Mouse (Mus musculus) liver, adult 2 months (tissue): ENCODE data around the gene Cyb5r2. TPM values are rescaled to one million over a fixed set of nuclear protein-coding genes. Genes with fewer than 3 reads are reported as not detected.

Experiments used
- DNase-seq: peaks from one replicate; pipeline ENCODE4 v3.0.0-alpha.2; 2011; ENCODE audit warnings: low read depth, low spot score; ENCODE audit errors: extremely low read depth
- H3K27ac ChIP-seq: fragments of 200-500 bp; replicated peaks from 2 replicates; pipeline ENCODE4 v1.5.1; 2012; ENCODE audit warnings: low read depth, mild to moderate bottlenecking, control low read depth, inconsistent platforms, low read length; ENCODE audit not compliant: insufficient read depth
- H3K27me3 ChIP-seq: fragments of 200-500 bp; 2 replicates; pipeline ENCODE4 v1.6.1; 2012; ENCODE audit warnings: mild to moderate bottlenecking, moderate library complexity, low read length, inconsistent platforms; ENCODE audit not compliant: control insufficient read depth, insufficient read depth
- H3K36me3 ChIP-seq: fragments of 200-500 bp; 2 replicates; pipeline ENCODE4 v1.6.1; 2012; ENCODE audit warnings: low read length, inconsistent platforms; ENCODE audit not compliant: control insufficient read depth, insufficient read depth
- H3K4me1 ChIP-seq: fragments of 200-500 bp; 2 replicates; pipeline ENCODE4 v1.6.1; 2011; ENCODE audit warnings: low read length; ENCODE audit not compliant: control insufficient read depth, insufficient read depth
- H3K4me3 ChIP-seq: fragments of 200-500 bp; 2 replicates; pipeline ENCODE4 v1.5.1; 2011; ENCODE audit warnings: low read depth, mild to moderate bottlenecking, control low read depth, low read length, moderate library complexity; ENCODE audit not compliant: insufficient read depth
- H3K79me2 ChIP-seq: fragments of 200-500 bp; 2 replicates; pipeline ENCODE4 v1.6.1; 2012; ENCODE audit warnings: inconsistent platforms, mild to moderate bottlenecking, low read length, moderate library complexity; ENCODE audit not compliant: control insufficient read depth, insufficient read depth
- H3K9ac ChIP-seq: fragments of 200-500 bp; 2 replicates; pipeline ENCODE4 v1.6.1; 2012; ENCODE audit warnings: low read depth, mild to moderate bottlenecking, control low read depth, inconsistent platforms, low read length
- CTCF ChIP-seq: fragments of 200-500 bp; IDR thresholded peaks from 2 replicates; pipeline ENCODE4 v1.5.1; 2011; ENCODE audit warnings: low read depth, low read length, control low read depth
- POLR2A ChIP-seq: fragments of 200-500 bp; IDR thresholded peaks from 2 replicates; pipeline ENCODE4 v1.6.1; 2011; ENCODE audit warnings: low read length, control low read depth; ENCODE audit not compliant: insufficient read depth; ENCODE audit errors: extremely low read depth
- WGBS: fragments of 180-500 bp; shearing (Covaris S2); methylation state at CpG from one replicate; pipeline ENCODE4 v1.1.7; 2018; 5-methylcytosine and 5-hydroxymethylcytosine counted together
- polyA plus RNA-seq: library from polyadenylated mRNA; depleted of rRNA; stranded (reverse); fragments of >200 nt; gene quantifications from 2 replicates; pipeline ENCODE4 v1.2.3, GENCODE M21; 2012
- total RNA-seq: library from RNA; depleted of rRNA; stranded (reverse); fragments of >200 nt; gene quantifications from 2 replicates; pipeline ENCODE4 v1.2.3, GENCODE M21; 2014

Cyb5r2 gene
- total and polyA plus RNA-seq, 2 experiments = 0.07 TPM; not detected in 1

GRCm38 (mm10) chr7:107722536-107722935 is 35.3 kb downstream of the Cyb5r2 start:
- H3K27ac ChIP-seq = no peak overlapping the region
- TF ChIP-seq CTCF (no peak), POLR2A (no peak)
- no peak overlapping the region for H3K9ac ChIP-seq
- H3K4me1 ChIP-seq = no peaks in the 10 kb centered on the region
- peaks cover 63% of the 10 kb centered on the region for H3K36me3 ChIP-seq
- no peaks in the 10 kb centered on the region for H3K79me2 ChIP-seq
- WGBS = 90% methylated on average over 4 of the region's 4 CpGs
- no peaks in the 10 kb centered on the region for H3K27me3 ChIP-seq
- no peak for DNase-seq
- H3K4me3 ChIP-seq = no peak overlapping the region

- no peaks in the 10 kb centered on the region for H3K4me1 ChIP-seq
- H3K36me3 ChIP-seq = peaks cover 66% of the 10 kb centered on the region
- no peak overlapping the region for H3K9ac ChIP-seq
- no peak for TF ChIP-seq CTCF
- TF ChIP-seq POLR2A = no peak
- no peak for DNase-seq
- no peaks in the 10 kb centered on the region for H3K79me2 ChIP-seq
- H3K27ac ChIP-seq = no peak overlapping the region
- WGBS = 92% methylated on average over 1 of the region's 1 CpGs
- H3K4me3 ChIP-seq = no peak overlapping the region
- no peaks in the 10 kb centered on the region for H3K27me3 ChIP-seq
Observed at GRCm38 (mm10) chr7:107720771-107721170, 37.1 kb downstream of the Cyb5r2 start.

GRCm38 (mm10) chr7:107714067-107714466 is 43.8 kb downstream of the Cyb5r2 start:
- 91% methylated on average over 5 of the region's 5 CpGs for WGBS
- no peak overlapping the region for H3K4me3 ChIP-seq
- no peaks in the 10 kb centered on the region for H3K4me1 ChIP-seq
- peaks cover 52% of the 10 kb centered on the region for H3K36me3 ChIP-seq
- no peak for DNase-seq
- no peaks in the 10 kb centered on the region for H3K79me2 ChIP-seq
- TF ChIP-seq POLR2A = no peak
- no peak for TF ChIP-seq CTCF
- H3K9ac ChIP-seq = no peak overlapping the region
- no peaks in the 10 kb centered on the region for H3K27me3 ChIP-seq
- no peak overlapping the region for H3K27ac ChIP-seq

GRCm38 (mm10) chr7:107712743-107713142 is 45.1 kb downstream of the Cyb5r2 start:
- no peak for DNase-seq
- no peak overlapping the region for H3K9ac ChIP-seq
- H3K4me3 ChIP-seq = no peak overlapping the region
- H3K79me2 ChIP-seq = no peaks in the 10 kb centered on the region
- WGBS = 84% methylated on average over 6 of the region's 6 CpGs
- peaks cover 45% of the 10 kb centered on the region for H3K36me3 ChIP-seq
- no peak overlapping the region for H3K27ac ChIP-seq
- TF ChIP-seq POLR2A (no peak), CTCF (no peak)
- no peaks in the 10 kb centered on the region for H3K27me3 ChIP-seq
- H3K4me1 ChIP-seq = no peaks in the 10 kb centered on the region

GRCm38 (mm10) chr7:107708491-107709112 is 49.2 kb downstream of the Cyb5r2 start:
- H3K27me3 ChIP-seq = no peaks in the 10 kb centered on the region
- WGBS = 58% methylated on average over 10 of the region's 10 CpGs
- H3K9ac ChIP-seq = no peak overlapping the region
- no peak for DNase-seq
- 0 out of 2 replicates have a peak, but pooled peaks have one; percentile 23 for TF ChIP-seq CTCF
- no peak for TF ChIP-seq POLR2A
- peaks cover 21% of the 10 kb centered on the region for H3K36me3 ChIP-seq
- H3K4me1 ChIP-seq = no peaks in the 10 kb centered on the region
- no peaks in the 10 kb centered on the region for H3K79me2 ChIP-seq
- H3K27ac ChIP-seq = no peak overlapping the region
- H3K4me3 ChIP-seq = no peak overlapping the region

- Histone ChIP-seq H3K27ac (no peak overlapping the region), H3K4me1 (no peaks in the 10 kb centered on the region), H3K27me3 (no peaks in the 10 kb centered on the region), H3K36me3 (peaks cover 18% of the 10 kb centered on the region), H3K79me2 (no peaks in the 10 kb centered on the region), H3K9ac (no peak overlapping the region), H3K4me3 (no peak overlapping the region)
- 70% methylated on average over 9 of the region's 9 CpGs for WGBS
- TF ChIP-seq CTCF (no peak), POLR2A (no peak)
- no peak for DNase-seq
Observed at GRCm38 (mm10) chr7:107707650-107708049, 50.2 kb downstream of the Cyb5r2 start.
